Mouse (Mus musculus) C2C12 (cell line): ENCODE measurements around the gene Gm21312. TPM values are rescaled to one million over a fixed set of nuclear protein-coding genes. Genes with fewer than 3 reads are reported as not detected.

Experiments used
- H3K27me3 ChIP-seq: one replicate; pipeline ENCODE4 v1.6.1; 2011; ENCODE audit not compliant: control insufficient read depth, insufficient read depth, insufficient read length
- H3K36me3 ChIP-seq: one replicate; pipeline ENCODE4 v1.6.1; 2011; ENCODE audit not compliant: control insufficient read depth, insufficient read depth
- H3K4me3 ChIP-seq: one replicate; pipeline ENCODE4 v1.5.1; 2011; ENCODE audit warnings: mild to moderate bottlenecking, control low read depth; ENCODE audit not compliant: poor library complexity, insufficient read depth, severe bottlenecking
- H3K79me2 ChIP-seq: one replicate; pipeline ENCODE4 v1.6.1; 2011; ENCODE audit not compliant: control insufficient read depth, insufficient read depth
- H3K79me3 ChIP-seq: one replicate; pipeline ENCODE4 v1.6.1; 2011; ENCODE audit warnings: low read depth, control low read depth
- H3ac ChIP-seq: one replicate; pipeline ENCODE3; 2011; ENCODE audit warnings: low read depth; ENCODE audit not compliant: control insufficient read depth, insufficient read length
- CEBPB ChIP-seq: IDR thresholded peaks from one replicate; pipeline ENCODE4 v1.6.1; 2011; ENCODE audit warnings: low read depth, mild to moderate bottlenecking, control low read depth, moderate library complexity
- CTCF ChIP-seq: IDR thresholded peaks from one replicate; pipeline ENCODE4 v1.5.1; 2011; ENCODE audit not compliant: control insufficient read depth, insufficient read depth, insufficient read length
- FOSL1 ChIP-seq: IDR thresholded peaks from one replicate; pipeline ENCODE4 v1.8.0; 2011; ENCODE audit warnings: mild to moderate bottlenecking, low read length; ENCODE audit not compliant: poor library complexity, insufficient read depth, severe bottlenecking
- MAX ChIP-seq: IDR thresholded peaks from one replicate; pipeline ENCODE4 v1.6.1; 2011; ENCODE audit warnings: mild to moderate bottlenecking, control low read depth
- MYOD1 ChIP-seq: IDR thresholded peaks from one replicate; pipeline ENCODE4 v1.6.1; 2011; ENCODE audit warnings: low read depth; ENCODE audit not compliant: control insufficient read depth, insufficient read length
- MYOG ChIP-seq: IDR thresholded peaks from one replicate; pipeline ENCODE4 v1.6.1; 2011; ENCODE audit not compliant: control insufficient read depth, insufficient read length; ENCODE audit errors: extremely low read depth
- USF1 ChIP-seq: IDR thresholded peaks from one replicate; pipeline ENCODE4 v1.6.1; 2011; ENCODE audit warnings: low read depth, mild to moderate bottlenecking, control low read depth, moderate library complexity
- polyA plus RNA-seq: library from polyadenylated mRNA; unstranded; fragments of >200 nt; fragmentation: generic; extraction: Trizol; gene quantifications from one replicate; pipeline ENCODE4 v1.2.1, GENCODE M21; 2012; ENCODE audit warnings: missing spikeins

Gm21312 gene
- polyA plus RNA-seq, 1 experiment: 0.13 TPM

DNA sequence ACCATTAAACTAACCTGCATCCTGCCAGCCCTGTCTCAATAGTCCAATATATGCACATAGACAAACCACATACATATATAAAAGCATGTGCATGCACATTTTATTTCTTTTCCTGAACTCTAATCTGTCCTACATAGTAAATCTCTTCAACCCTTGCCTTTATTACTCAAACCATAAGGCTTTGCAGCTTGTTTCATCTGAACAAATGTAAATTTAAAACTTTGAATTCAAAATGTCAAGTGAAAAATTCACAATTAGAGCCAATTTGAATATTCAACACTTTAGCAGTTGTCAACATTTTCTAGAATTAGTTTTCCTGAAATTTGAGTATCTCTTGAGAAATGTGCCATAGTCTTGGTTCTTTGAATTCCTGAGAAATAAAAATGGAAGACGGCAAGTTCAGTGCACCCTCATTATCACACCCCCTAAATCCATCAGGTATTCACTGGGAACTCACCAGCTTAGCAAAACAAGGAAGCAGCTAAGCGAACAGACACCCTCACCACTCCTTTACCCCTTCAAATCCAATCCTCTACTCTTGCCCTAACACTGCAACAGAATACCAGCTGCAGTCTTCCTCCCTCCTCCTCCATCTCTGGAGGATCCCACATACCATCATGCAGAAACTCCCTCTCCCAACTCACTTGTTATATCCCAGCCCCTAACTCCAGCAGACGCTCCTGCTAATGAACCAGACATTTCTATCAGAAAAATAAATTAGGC lies 33.6 kb downstream of the Gm21312 start:
- no peak for TF ChIP-seq FOSL1
- TF ChIP-seq MYOD1: no peak
- TF ChIP-seq CTCF: no peak
- no peak for TF ChIP-seq MYOG
- TF ChIP-seq USF1: no peak
- no peak for TF ChIP-seq CEBPB
- TF ChIP-seq MAX: no peak
- H3K4me3 ChIP-seq: no peak overlapping the region
- H3ac ChIP-seq: no peak overlapping the region
- no peaks in the 10 kb centered on the region for H3K79me2 ChIP-seq
- H3K79me3 ChIP-seq: no peaks in the 10 kb centered on the region
- H3K27me3 ChIP-seq: no peaks in the 10 kb centered on the region
- no peaks in the 10 kb centered on the region for H3K36me3 ChIP-seq

DNA sequence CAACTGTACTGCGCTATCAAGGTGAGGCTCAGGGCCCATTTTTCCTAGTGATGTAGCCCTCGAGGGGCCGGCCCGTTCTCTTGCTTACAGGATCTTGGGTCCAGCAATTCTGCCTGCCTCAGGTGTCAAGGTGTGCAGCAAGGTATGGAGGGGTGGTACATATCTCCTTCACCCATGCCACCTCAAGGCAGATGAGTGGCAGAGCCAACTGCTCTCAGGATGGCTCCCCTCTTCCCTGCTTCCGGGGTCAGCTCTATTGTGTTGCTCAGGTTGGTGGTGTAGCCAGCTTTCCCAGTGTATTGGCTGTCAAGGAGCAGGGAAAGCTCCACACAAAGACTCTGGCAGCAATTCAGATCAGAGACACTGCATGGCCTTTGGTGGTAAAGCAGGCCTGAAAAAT lies 37.7 kb downstream of the Gm21312 start:
- Histone ChIP-seq H3K79me2 (no peaks in the 10 kb centered on the region), H3K27me3 (no peaks in the 10 kb centered on the region), H3K79me3 (no peaks in the 10 kb centered on the region), H3K4me3 (no peak overlapping the region), H3ac (no peak overlapping the region), H3K36me3 (no peaks in the 10 kb centered on the region)
- no peak for TF ChIP-seq MAX
- TF ChIP-seq MYOD1: no peak
- TF ChIP-seq USF1: no peak
- no peak for TF ChIP-seq CEBPB

DNA sequence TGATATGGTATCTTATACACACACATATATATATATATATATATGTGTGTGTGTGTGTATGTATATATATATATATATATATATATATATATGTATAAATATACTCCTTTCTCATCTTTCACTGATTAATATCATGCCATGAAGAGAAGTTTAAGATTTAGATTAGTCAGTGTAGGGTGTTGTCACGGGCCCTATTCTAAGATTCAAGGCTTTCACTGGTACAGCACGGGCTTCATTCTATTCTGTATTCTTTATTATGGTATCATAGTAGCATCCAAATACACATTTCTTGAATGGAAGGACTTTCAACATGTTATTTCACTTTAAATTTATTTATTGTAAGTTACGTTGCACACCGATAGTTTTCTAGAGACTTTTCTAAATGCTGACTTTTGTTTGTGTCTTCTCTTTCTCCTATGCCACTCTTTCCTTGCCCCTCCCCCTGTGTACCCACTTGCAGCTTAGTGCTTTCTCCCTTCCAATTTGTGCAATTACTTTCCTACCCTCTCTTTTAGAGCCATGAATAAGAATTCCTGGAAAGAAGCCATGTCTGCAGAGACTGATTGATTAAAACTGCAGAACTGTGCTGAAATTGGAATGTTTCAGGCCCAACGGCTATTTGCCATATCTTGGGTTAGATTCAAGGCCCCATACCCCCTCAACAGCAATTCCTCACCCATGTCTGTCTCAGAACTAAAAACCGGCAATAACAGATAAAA lies 43.6 kb downstream of the Gm21312 start:
- Histone ChIP-seq H3K27me3 (no peaks in the 10 kb centered on the region), H3K79me2 (no peaks in the 10 kb centered on the region), H3K36me3 (no peaks in the 10 kb centered on the region), H3ac (no peak overlapping the region), H3K4me3 (no peak overlapping the region), H3K79me3 (no peaks in the 10 kb centered on the region)
- TF ChIP-seq MYOG (no peak), USF1 (no peak), FOSL1 (no peak), CTCF (no peak), CEBPB (no peak), MAX (no peak), MYOD1 (no peak)

Other genes starting within 250 kb of the Gm21312 start
- 0.13 TPM for gene Gm21293, start 34.0 kb upstream of the Gm21312 start, polyA plus RNA-seq
- not detected for gene Gm6763, start 25.5 kb upstream of the Gm21312 start, polyA plus RNA-seq
- gene Gm8764, start 17.0 kb upstream of the Gm21312 start, polyA plus RNA-seq: not detected
- gene Gm21304, start 8.5 kb upstream of the Gm21312 start, polyA plus RNA-seq: 0.13 TPM
- gene Gm20765, start 8.5 kb downstream of the Gm21312 start, polyA plus RNA-seq: 0.13 TPM
- 0.67 TPM for gene Gm4340, start 17.0 kb downstream of the Gm21312 start, polyA plus RNA-seq